Mouse (Mus musculus) hindbrain, embryonic 11.5 days (tissue): ENCODE data around the gene Grip2. TPM values are rescaled to one million over a fixed set of nuclear protein-coding genes. Genes with fewer than 3 reads are reported as not detected.

Experiments
- ATAC-seq: fragments of 200-750 bp; cut with Nextera tagmentation; 2 replicates; pipeline ENCODE4 v1.8.0; 2017; ENCODE audit warnings: mild to moderate bottlenecking, moderate TSS enrichment, moderate library complexity; ENCODE audit not compliant: low FRiP score
- DNase-seq: peaks from one replicate; pipeline ENCODE4 v3.0.0-alpha.2; 2015; ENCODE audit warnings: low spot score
- H3K27ac ChIP-seq: fragments of 300-500 bp; sonication (generic); 2 replicates; pipeline ENCODE4 v1.5.1; 2014; ENCODE audit warnings: mild to moderate bottlenecking, low read depth, low read length
- H3K27me3 ChIP-seq: fragments of 300-500 bp; sonication (generic); 2 replicates; pipeline ENCODE4 v1.6.1; 2014; ENCODE audit warnings: mild to moderate bottlenecking, low read length, moderate library complexity, mixed read lengths; ENCODE audit not compliant: control insufficient read depth, insufficient read depth
- H3K36me3 ChIP-seq: fragments of 300-500 bp; sonication (generic); 2 replicates; pipeline ENCODE4 v1.6.1; 2014; ENCODE audit warnings: mild to moderate bottlenecking, low read length, moderate library complexity, mixed read lengths; ENCODE audit not compliant: control insufficient read depth, insufficient read depth
- H3K4me1 ChIP-seq: fragments of 300-500 bp; sonication (generic); replicated peaks from 2 replicates; pipeline ENCODE4 v1.6.1; 2014; ENCODE audit warnings: low read length, mixed read lengths; ENCODE audit not compliant: control insufficient read depth, insufficient read depth
- H3K4me2 ChIP-seq: fragments of 300-500 bp; sonication (generic); replicated peaks from 2 replicates; pipeline ENCODE4 v1.6.1; 2014; ENCODE audit warnings: mild to moderate bottlenecking, low read depth, low read length
- H3K4me3 ChIP-seq: fragments of 300-500 bp; sonication (generic); 2 replicates; pipeline ENCODE4 v1.5.1; 2014; ENCODE audit warnings: low read depth, low read length
- H3K9ac ChIP-seq: fragments of 300-500 bp; sonication (generic); 2 replicates; pipeline ENCODE4 v1.6.1; 2014; ENCODE audit warnings: low read depth, low read length
- H3K9me3 ChIP-seq: fragments of 300-500 bp; sonication (generic); 2 replicates; pipeline ENCODE4 v1.6.1; 2016; ENCODE audit warnings: low read length; ENCODE audit not compliant: control insufficient read depth
- WGBS: fragments of 180-500 bp; shearing (Covaris S2); extraction: QIAGEN DNeasy Blood & Tissue Kit; methylation state at CpG from one replicate; pipeline ENCODE4 v1.1.7; 2014; 5-methylcytosine and 5-hydroxymethylcytosine counted together
- polyA plus RNA-seq: library from polyadenylated mRNA; unstranded; fragments of >200 nt; fragmentation: Nextera tagmentation; extraction: Ambion mirVana; gene quantifications from 2 replicates; pipeline ENCODE4 v1.2.1, GENCODE M21; 2014

The Grip2 gene
- polyA plus RNA-seq, 1 experiment from 2014 or later: 0.63 TPM

DNA sequence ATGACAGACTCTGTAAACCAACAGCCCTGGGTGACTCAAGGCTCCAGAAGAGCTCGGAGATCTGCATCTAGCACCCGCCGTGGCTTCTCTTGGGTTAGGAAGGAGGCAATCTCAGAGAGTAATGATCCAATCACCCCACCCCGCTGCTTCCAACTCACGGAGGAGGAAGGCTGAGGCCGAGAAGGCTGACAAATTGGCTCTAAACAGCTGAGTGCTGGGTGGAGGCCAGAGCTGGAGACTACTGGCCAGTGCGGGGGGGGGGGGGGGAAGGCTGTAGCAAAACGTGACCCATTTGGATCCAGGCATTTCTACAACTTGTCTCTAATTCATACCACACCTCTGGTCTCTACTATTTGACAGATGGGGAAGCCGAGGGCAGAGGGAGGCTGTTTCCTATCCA, 47.8 kb downstream of the Grip2 start:
- no peaks in the 10 kb centered on the region for H3K27me3 ChIP-seq
- 79% methylated on average over 9 of the region's 9 CpGs for WGBS
- DNase-seq: no peak

DNA sequence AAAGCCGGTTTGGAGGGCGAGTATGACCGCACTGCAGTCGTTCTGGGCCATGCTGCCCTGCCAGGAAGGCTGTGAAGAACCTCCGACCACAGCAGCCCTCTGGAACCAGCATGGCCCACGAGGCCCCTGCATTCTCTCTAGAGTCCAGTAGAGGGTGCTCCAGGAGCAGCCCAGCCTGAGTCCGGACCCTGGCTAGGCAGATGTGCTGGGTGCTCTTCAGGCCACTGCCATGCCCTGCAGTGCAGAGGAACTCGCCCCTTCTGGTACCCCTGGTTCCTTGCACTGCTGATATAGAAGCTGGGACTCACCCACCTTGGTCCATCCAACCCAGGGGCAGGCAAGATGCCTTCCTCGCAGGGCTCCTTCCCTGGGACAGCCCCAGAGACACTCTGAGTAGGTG, 50.5 kb downstream of the Grip2 start:
- Histone ChIP-seq H3K4me3 (no peak overlapping the region), H3K36me3 (no peaks in the 10 kb centered on the region), H3K9me3 (no peaks in the 10 kb centered on the region), H3K4me1 (no peaks in the 10 kb centered on the region), H3K9ac (no peak overlapping the region), H3K27ac (no peak overlapping the region), H3K4me2 (no peak overlapping the region), H3K27me3 (no peaks in the 10 kb centered on the region)
- WGBS: 21% methylated on average over 9 of the region's 9 CpGs
- peak; percentile 80 for ATAC-seq
- peak; percentile 87 for DNase-seq

More for the DNA sequence above, 47.8 kb downstream of the Grip2 start:
- H3K4me2 ChIP-seq: no peak overlapping the region
- no peaks in the 10 kb centered on the region for H3K36me3 ChIP-seq
- no peaks in the 10 kb centered on the region for H3K4me1 ChIP-seq
- H3K9ac ChIP-seq: no peak overlapping the region
- no peak for ATAC-seq
- no peak overlapping the region for H3K27ac ChIP-seq
- H3K4me3 ChIP-seq: no peak overlapping the region
- no peaks in the 10 kb centered on the region for H3K9me3 ChIP-seq

DNA sequence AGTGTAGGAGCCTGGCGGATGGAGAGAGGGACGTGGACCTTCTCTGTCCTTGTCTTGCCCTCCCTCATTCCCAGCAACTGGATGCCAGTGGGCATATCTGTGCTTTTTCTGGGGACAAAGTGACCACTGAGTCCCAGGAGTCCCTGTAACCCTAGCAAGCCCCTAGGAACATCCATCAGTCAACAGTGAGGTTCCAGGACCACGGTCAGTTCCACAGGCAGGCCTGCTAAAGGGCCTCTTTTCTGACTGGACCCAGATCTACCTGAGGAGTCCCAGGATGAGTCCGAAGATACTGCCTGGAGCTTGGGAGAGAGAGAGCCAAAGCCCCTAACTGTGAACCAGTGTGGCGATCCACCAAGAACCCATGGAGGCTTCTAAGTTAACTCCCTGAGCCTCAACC, 53.1 kb downstream of the Grip2 start:
- WGBS: 76% methylated on average over 5 of the region's 5 CpGs
- Histone ChIP-seq H3K4me2 (no peak overlapping the region), H3K4me3 (no peak overlapping the region), H3K9ac (no peak overlapping the region), H3K9me3 (no peaks in the 10 kb centered on the region), H3K36me3 (no peaks in the 10 kb centered on the region), H3K27me3 (no peaks in the 10 kb centered on the region), H3K27ac (no peak overlapping the region), H3K4me1 (no peaks in the 10 kb centered on the region)
- no peak for DNase-seq
- ATAC-seq: no peak

DNA sequence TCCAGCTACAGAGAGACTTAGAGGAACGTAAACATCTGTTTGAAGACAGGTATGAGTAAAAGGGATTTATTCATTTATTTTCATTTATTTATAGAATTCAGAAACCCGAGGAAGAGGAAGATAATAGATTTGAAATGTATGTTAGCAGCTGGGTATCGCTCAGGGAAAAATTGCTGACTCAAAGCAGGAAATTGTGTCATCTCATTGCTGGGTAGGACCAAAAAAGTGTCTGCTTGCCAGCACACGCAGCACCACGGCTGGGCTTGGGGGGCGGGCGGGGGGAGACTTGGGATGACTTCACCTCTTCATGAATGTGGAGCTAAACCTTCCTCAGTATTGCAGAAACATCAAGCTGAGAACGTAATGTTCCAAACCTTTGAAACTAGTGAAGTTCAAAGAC, 59.5 kb downstream of the Grip2 start:
- Histone ChIP-seq H3K27ac (no peak overlapping the region), H3K9ac (no peak overlapping the region), H3K36me3 (no peaks in the 10 kb centered on the region), H3K27me3 (no peaks in the 10 kb centered on the region), H3K4me3 (no peak overlapping the region), H3K4me1 (no peaks in the 10 kb centered on the region), H3K9me3 (no peaks in the 10 kb centered on the region), H3K4me2 (no peak overlapping the region)
- DNase-seq (no peak), ATAC-seq (no peak)
- WGBS: 87% methylated on average over 8 of the region's 8 CpGs

DNA sequence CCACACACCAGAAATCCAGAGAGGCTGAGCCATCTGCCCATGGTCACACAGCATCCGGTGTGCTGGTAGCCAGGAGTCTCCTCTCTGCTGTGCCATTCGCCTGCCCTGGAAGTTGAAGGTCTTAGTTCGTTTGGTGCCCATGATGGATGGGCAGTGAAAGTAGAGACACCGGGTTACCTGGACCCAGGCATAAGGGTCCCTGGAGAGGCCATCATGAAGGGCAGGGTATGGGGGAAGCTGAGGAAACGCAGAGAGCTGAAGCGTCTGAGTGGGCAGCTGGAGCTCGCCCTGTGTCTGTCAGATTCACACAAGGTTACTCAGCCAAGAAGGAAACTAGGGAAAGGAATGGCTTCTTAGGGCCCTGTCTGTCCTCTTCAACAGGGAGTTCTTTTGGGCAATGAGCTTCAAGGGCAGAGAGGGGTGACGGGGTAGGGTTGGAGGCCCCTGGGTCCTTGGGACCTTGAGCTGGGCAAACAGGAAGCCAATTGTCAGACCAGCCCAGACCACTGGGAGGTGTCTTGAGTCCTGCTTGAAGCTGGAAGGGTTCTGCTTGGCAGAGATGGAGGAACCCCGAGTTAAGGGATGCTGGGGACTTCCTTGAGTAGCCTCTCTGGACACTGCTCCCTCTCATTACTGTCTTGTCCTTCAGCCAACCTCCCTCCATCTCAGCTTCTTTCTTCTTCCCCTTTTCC, 64.9 kb downstream of the Grip2 start:
- Histone ChIP-seq H3K4me1 (no peaks in the 10 kb centered on the region), H3K36me3 (no peaks in the 10 kb centered on the region), H3K9ac (no peak overlapping the region), H3K27ac (no peak overlapping the region), H3K4me3 (no peak overlapping the region), H3K9me3 (no peaks in the 10 kb centered on the region), H3K27me3 (no peaks in the 10 kb centered on the region), H3K4me2 (no peak overlapping the region)
- no peak for ATAC-seq
- no peak for DNase-seq
- 81% methylated on average over 9 of the region's 9 CpGs for WGBS

DNA sequence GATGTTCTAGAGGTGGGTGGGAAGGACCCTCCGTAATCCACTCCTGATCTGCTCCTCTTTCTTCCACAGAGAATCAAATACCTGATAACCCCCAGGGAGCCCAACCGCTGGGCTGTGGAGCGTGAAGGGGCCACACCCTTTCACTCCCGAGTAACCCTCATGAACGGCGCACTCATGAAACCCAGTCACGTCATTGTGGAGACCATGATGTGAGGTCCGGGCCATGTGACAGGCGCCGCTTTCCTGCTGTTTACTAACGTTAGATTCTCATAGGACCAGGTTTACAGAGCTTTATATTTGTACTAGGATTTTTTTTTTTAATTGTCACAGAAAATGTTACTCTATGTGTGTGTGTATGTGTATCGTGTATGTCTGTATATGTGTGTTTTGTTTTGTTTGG, 72.2 kb downstream of the Grip2 start:
- ATAC-seq: no peak
- Histone ChIP-seq H3K27ac (no peak overlapping the region), H3K36me3 (peaks cover 4% of the 10 kb centered on the region)

DNA sequence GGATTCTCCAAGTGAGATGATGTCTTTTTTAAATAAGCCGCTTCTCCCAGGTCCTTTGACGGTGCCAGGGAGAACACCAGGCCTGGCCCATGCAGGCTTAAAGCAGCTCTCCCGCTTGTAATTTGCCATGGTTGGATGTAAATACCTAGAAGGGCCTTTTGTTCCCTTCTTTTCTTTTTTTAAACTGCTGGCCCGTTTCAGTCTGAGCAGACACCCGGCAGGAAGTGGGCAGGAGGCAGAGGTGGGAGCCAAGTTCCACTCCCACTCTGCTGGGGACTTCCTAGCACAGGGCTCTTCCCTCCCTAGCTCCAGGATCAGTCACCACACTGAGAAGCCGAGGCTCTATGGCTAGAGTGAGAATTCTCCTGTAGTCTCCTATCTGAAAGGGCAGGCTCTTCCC, 73.0 kb downstream of the Grip2 start:
- Histone ChIP-seq H3K27me3 (no peaks in the 10 kb centered on the region), H3K4me3 (no peak overlapping the region), H3K27ac (no peak overlapping the region), H3K9ac (no peak overlapping the region), H3K36me3 (peaks cover 7% of the 10 kb centered on the region), H3K4me2 (no peak overlapping the region), H3K4me1 (no peaks in the 10 kb centered on the region), H3K9me3 (no peaks in the 10 kb centered on the region)
- WGBS: 53% methylated on average over 6 of the region's 6 CpGs
- ATAC-seq (no peak), DNase-seq (no peak)

More for the DNA sequence above, 72.2 kb downstream of the Grip2 start:
- 86% methylated on average over 12 of the region's 12 CpGs for WGBS
- no peak overlapping the region for H3K9ac ChIP-seq
- no peaks in the 10 kb centered on the region for H3K9me3 ChIP-seq
- H3K4me1 ChIP-seq: no peaks in the 10 kb centered on the region
- no peak overlapping the region for H3K4me3 ChIP-seq
- no peak for DNase-seq
- no peaks in the 10 kb centered on the region for H3K27me3 ChIP-seq
- no peak overlapping the region for H3K4me2 ChIP-seq

DNA sequence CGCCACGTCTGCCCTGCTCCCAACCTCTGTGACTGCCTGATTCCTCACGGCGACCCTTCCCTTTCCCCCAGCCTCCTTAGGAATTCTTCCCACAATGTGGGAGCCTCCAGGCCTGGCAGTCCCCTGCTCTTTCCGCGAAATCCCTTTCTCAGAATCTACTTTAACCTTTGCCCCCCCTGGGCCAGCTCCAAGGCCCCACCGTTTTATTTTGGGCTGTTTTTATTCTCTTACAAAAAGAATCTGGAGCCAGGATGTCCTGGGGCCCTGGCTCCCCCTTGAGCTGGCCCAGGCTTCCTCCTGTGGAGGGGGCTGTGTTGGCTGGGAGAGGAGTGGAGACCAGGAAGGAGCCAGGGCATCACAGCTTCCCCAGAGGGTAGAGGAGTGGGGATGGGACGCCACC, 74.2 kb downstream of the Grip2 start:
- H3K9me3 ChIP-seq: no peaks in the 10 kb centered on the region
- ATAC-seq (no peak), DNase-seq (no peak)
- H3K36me3 ChIP-seq: peaks cover 11% of the 10 kb centered on the region
- no peak overlapping the region for H3K9ac ChIP-seq
- no peaks in the 10 kb centered on the region for H3K27me3 ChIP-seq
- H3K4me2 ChIP-seq: no peak overlapping the region
- WGBS: 55% methylated on average over 8 of the region's 8 CpGs
- no peak overlapping the region for H3K27ac ChIP-seq
- no peaks in the 10 kb centered on the region for H3K4me1 ChIP-seq
- H3K4me3 ChIP-seq: no peak overlapping the region

DNA sequence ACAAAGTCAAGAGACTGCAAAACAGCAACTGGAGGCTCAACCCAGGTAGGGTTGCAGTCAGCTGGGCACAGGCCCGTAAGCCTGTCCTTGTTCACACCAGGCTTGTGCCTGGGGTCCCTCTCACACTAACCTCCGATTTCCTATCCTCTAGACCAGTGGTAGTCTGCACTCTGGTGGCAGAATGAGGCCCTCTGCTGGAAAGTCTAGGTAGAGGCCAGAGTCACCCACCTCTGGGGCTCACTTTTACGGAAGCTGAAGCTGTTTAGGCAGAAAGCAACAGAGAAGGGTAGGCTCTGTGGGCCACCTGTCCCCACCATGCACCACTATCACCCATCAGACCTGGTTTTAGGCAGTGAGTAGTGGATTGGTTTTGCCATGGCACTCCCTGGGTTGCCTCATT, 76.1 kb downstream of the Grip2 start:
- Histone ChIP-seq H3K4me1 (no peaks in the 10 kb centered on the region), H3K4me3 (no peak overlapping the region), H3K27ac (no peak overlapping the region), H3K27me3 (no peaks in the 10 kb centered on the region), H3K9ac (no peak overlapping the region), H3K36me3 (peaks cover 11% of the 10 kb centered on the region), H3K4me2 (no peak overlapping the region), H3K9me3 (no peaks in the 10 kb centered on the region)
- WGBS: 65% methylated on average over 3 of the region's 3 CpGs
- DNase-seq: peak; percentile 33
- no peak for ATAC-seq
